Mouse (Mus musculus): Measurements from ENCODE around the gene Tapbp. TPM values are rescaled to one million over a fixed set of nuclear protein-coding genes. Genes with fewer than 3 reads are reported as not detected.

Gene Tapbp
- 220 and 430 TPM in 2 replicates for polyA plus RNA-seq (2012; rRNA removed; ENCODE audit: low replicate concordance)

DNA sequence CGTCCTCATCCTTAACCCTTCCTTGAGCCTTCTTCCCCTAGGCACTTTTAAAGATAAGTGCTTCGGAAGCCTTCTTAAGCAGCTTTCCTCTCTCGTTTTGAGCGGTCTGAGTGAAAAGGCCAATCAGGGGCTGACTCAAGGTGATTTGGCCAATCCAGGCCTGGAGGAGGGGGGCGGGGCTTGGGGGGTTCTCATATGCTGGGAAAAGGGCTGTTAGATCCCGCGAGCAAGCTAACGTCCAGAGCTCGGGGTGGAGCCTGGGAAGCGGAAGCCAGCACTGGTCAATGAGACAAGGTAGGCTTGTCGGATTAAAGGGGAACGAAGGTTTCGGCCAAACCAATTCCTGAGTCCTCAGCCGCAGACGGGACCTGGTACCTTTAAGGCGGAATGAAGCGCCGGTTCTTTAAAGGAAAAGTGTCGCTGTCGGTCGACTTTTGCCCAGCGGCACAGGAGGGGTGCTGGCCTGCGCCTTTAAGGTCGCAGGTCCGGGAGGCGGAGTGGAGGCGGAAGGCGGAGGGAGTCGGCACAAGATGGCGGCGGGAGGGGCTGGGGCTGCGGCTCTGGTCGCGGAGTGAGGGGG is at the start of gene Tapbp, which contains the start of gene Zbtb22:
Tapbp (plus strand) TSS at position 229 of the 580 bp plus-strand sequence.
Zbtb22 (plus strand) TSS at position 234 of the 580 bp plus-strand sequence.

GRCm38 (mm10) chr17:33873537-33873936 is 42.2 kb upstream of the Tapbp start, which contains the start of gene Gm7029:
Gene Gm7029 (plus strand): TSS chr17:33873837.

GRCm38 (mm10) chr17:33890533-33891059 is 25.1 kb upstream of the Tapbp start, which contains the start of gene Kifc1:
Gene Kifc1 (minus strand): TSS chr17:33890661.

DNA sequence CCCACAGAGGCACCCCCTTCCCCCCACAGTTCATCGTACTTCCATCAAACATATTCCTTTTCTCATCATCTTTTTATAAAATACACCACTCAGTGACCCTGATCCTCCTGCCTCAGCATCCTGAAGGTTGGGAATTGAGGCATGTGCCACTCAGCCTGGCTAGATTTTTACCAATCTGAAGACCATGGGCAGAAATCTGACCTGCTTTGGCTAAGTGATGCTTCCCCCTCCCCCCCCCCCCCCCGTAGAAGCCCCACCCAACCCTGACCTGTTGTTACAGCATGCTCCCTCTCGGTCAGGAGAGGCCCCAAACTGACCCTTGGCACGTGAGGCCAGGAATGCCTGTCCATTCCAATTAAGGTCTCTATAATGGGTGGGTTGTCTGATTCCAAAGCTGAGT is 10.9 kb upstream of the Tapbp start, which contains the start of gene Platr17:
Platr17 (plus strand) TSS at position 301 of the 400 bp plus-strand sequence.

DNA sequence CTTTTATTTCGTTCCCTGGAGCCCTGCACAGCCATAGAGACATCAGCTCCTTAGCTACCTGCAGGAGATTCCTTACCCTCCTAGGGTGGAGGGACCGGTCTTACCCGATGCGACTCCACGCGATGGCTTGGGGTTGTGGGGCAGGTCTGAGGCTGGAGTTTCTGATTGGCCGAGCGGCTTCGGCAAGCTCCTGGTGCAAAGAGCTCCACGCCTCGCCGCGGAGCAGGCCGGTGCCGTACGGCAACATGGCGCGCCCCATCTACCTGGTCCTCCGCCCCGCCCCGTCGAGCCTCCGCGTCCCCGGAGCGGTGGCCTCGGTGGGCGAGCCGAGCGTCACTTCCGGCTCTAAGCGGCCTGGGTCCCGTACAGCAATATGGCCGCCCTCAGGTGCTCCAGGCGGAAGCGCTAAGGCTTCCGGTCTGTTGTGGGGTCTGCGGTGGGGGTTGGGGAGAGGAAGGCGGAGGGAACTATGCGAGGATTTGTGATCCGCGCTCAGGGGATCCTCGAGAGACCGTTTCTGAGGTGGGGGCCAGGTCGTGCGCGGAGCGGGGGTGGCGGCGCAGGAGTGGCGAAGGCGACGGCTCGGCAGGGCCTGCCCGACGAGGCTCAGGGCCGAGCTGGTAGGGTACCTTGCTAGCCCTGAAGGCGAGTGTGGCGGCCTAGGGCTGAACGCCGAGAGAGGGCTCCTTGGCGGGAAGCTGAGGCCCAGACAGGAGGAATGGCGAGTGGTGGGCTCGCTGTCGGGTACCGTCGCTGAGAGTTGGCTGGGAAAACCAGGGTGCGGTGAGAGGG is 6.4 kb upstream of the Tapbp start, which contains the start of gene Daxx:
Daxx (plus strand) TSS at position 338 of the 792 bp plus-strand sequence.

GRCm38 (mm10) chr17:33929371-33930279 is 13.9 kb downstream of the Tapbp start, which contains the start of gene Rgl2:
Gene Rgl2 (plus strand): TSS chr17:33929543.

GRCm38 (mm10) chr17:33940206-33940805 is 24.6 kb downstream of the Tapbp start, which contains the start of the genes Pfdn6 and Wdr46:
Gene Pfdn6 (minus strand): TSS chr17:33940343.
Gene Wdr46 (plus strand): TSS chr17:33940660.

GRCm38 (mm10) chr17:33951021-33951946 is 35.6 kb downstream of the Tapbp start, which contains the start of gene B3galt4:
Gene B3galt4 (minus strand): TSS chr17:33951488.

DNA sequence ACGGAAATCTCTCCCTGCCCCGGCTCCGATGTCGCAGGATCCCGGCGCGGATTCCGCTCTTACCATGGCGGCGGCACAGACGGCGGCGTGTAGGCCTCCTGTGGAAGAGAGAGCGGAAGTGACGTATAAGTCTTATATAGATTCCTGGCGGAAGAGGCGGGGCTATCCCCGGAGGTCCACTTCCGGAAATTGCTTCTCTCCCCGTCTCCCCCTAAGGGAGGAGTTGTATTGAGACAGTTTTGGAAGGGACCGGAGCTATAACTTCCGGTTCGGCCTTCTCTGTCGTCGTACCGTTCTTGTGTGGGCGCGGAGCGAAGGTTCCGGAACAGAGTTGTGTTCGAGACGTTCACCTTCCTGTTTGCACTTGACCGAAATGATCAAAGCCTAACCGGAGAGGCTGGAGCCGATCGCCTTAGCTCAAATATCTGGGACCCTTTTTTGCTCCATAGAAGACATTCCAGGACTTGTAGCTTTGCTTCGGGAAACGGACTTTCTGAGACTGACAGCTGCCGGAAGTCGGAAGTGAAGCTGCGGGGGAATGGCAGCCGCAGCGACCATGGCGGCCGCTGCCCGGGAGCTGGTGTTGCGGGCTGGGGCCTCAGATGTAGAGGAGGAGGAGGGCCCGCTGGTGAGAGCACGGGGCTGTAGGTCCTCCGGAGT is 40.0 kb downstream of the Tapbp start, which contains the start of the genes Vps52 and Rps18:
Vps52 (plus strand) TSS at position 258 of the 660 bp plus-strand sequence.
Rps18 (minus strand) TSS at position 447 of the 660 bp plus-strand sequence.

Other genes starting within 250 kb of the Tapbp start
- 47.0 and 51.6 TPM in 2 replicates for gene Hnrnpm, start 229.0 kb upstream of the Tapbp start, polyA plus RNA-seq (2012; rRNA removed; ENCODE audit: low replicate concordance)
- gene March2, start 197.2 kb upstream of the Tapbp start, polyA plus RNA-seq (2012; rRNA removed; ENCODE audit: low replicate concordance) = 51.8 and 80.7 TPM in 2 replicates
- gene Rab11b, start 155.4 kb upstream of the Tapbp start, polyA plus RNA-seq (2012; rRNA removed; ENCODE audit: low replicate concordance) = 313 and 378 TPM in 2 replicates
- 30.9 and 75.7 TPM in 2 replicates for gene Angptl4, start 134.1 kb upstream of the Tapbp start, polyA plus RNA-seq (2012; rRNA removed; ENCODE audit: low replicate concordance)
- gene Kank3, start 105.4 kb upstream of the Tapbp start, polyA plus RNA-seq (2012; rRNA removed; ENCODE audit: low replicate concordance) = 13.8 and 18.4 TPM in 2 replicates
- gene Rps28, start 91.3 kb upstream of the Tapbp start, polyA plus RNA-seq (2012; rRNA removed; ENCODE audit: low replicate concordance) = 251 and 364 TPM in 2 replicates
- gene Ndufa7, start 91.3 kb upstream of the Tapbp start, polyA plus RNA-seq (2012; rRNA removed; ENCODE audit: low replicate concordance) = 339 and 519 TPM in 2 replicates
- 18.6 and 19.9 TPM in 2 replicates for gene Cd320, start 72.8 kb upstream of the Tapbp start, polyA plus RNA-seq (2012; rRNA removed; ENCODE audit: low replicate concordance)
- gene Gm7029, start 42.1 kb upstream of the Tapbp start, polyA plus RNA-seq (2012; rRNA removed; ENCODE audit: low replicate concordance) = not detected in 2 replicates
- gene Kifc1, start 25.2 kb upstream of the Tapbp start, polyA plus RNA-seq (2012; rRNA removed; ENCODE audit: low replicate concordance) = 7.3 and 8.5 TPM in 2 replicates
- 0.24 TPM in 1 of 2 replicates, not detected in the other for gene Platr17, start 10.8 kb upstream of the Tapbp start, polyA plus RNA-seq (2012; rRNA removed; ENCODE audit: low replicate concordance)
- 42.4 and 47.2 TPM in 2 replicates for gene Daxx, start 6.5 kb upstream of the Tapbp start, polyA plus RNA-seq (2012; rRNA removed; ENCODE audit: low replicate concordance)
- gene Zbtb22, start within 50 bp of the Tapbp start, polyA plus RNA-seq (2012; rRNA removed; ENCODE audit: low replicate concordance) = 65.9 and 84.1 TPM in 2 replicates
- gene Rgl2, start 13.6 kb downstream of the Tapbp start, polyA plus RNA-seq (2012; rRNA removed; ENCODE audit: low replicate concordance) = 88.3 and 111 TPM in 2 replicates
- gene Pfdn6, start 24.4 kb downstream of the Tapbp start, polyA plus RNA-seq (2012; rRNA removed; ENCODE audit: low replicate concordance) = 6.1 and 14.4 TPM in 2 replicates
- gene Wdr46, start 24.8 kb downstream of the Tapbp start, polyA plus RNA-seq (2012; rRNA removed; ENCODE audit: low replicate concordance) = 10.8 and 15.6 TPM in 2 replicates
- 27.8 and 35.0 TPM in 2 replicates for gene B3galt4, start 35.6 kb downstream of the Tapbp start, polyA plus RNA-seq (2012; rRNA removed; ENCODE audit: low replicate concordance)
- gene Vps52, start 39.9 kb downstream of the Tapbp start, polyA plus RNA-seq (2012; rRNA removed; ENCODE audit: low replicate concordance) = 50.7 and 52.9 TPM in 2 replicates
- 196 and 219 TPM in 2 replicates for gene Rps18, start 40.1 kb downstream of the Tapbp start, polyA plus RNA-seq (2012; rRNA removed; ENCODE audit: low replicate concordance)
- 4,063 and 9,745 TPM in 2 replicates for gene H2-K1, start 84.4 kb downstream of the Tapbp start, polyA plus RNA-seq (2012; rRNA removed; ENCODE audit: low replicate concordance)
- 22.1 and 26.1 TPM in 2 replicates for gene Ring1, start 108.8 kb downstream of the Tapbp start, polyA plus RNA-seq (2012; rRNA removed; ENCODE audit: low replicate concordance)
- gene H2-Ke6, start 112.2 kb downstream of the Tapbp start, polyA plus RNA-seq (2012; rRNA removed; ENCODE audit: low replicate concordance) = 73.6 and 117 TPM in 2 replicates
- gene Slc39a7, start 115.8 kb downstream of the Tapbp start, polyA plus RNA-seq (2012; rRNA removed; ENCODE audit: low replicate concordance) = 161 and 163 TPM in 2 replicates
- 73.7 and 88.7 TPM in 2 replicates for gene Rxrb, start 115.9 kb downstream of the Tapbp start, polyA plus RNA-seq (2012; rRNA removed; ENCODE audit: low replicate concordance)
- gene Col11a2, start 123.5 kb downstream of the Tapbp start, polyA plus RNA-seq (2012; rRNA removed; ENCODE audit: low replicate concordance) = 1.3 and 6.3 TPM in 2 replicates
- 4.6 and 11.9 TPM in 2 replicates for gene H2-Oa, start 176.4 kb downstream of the Tapbp start, polyA plus RNA-seq (2012; rRNA removed; ENCODE audit: low replicate concordance)
- 40.9 and 173 TPM in 2 replicates for gene H2-DMa, start 203.6 kb downstream of the Tapbp start, polyA plus RNA-seq (2012; rRNA removed; ENCODE audit: low replicate concordance)
- 84.7 and 92.1 TPM in 2 replicates for gene Brd2, start 206.7 kb downstream of the Tapbp start, polyA plus RNA-seq (2012; rRNA removed; ENCODE audit: low replicate concordance)
- gene H2-DMb2, start 227.4 kb downstream of the Tapbp start, polyA plus RNA-seq (2012; rRNA removed; ENCODE audit: low replicate concordance) = 4.5 and 16.7 TPM in 2 replicates
- gene H2-DMb1, start 237.2 kb downstream of the Tapbp start, polyA plus RNA-seq (2012; rRNA removed; ENCODE audit: low replicate concordance) = 52.9 and 337 TPM in 2 replicates